Mouse (Mus musculus): ENCODE results near the gene Aoah. TPM values are rescaled to one million over a fixed set of nuclear protein-coding genes. Genes with fewer than 3 reads are reported as not detected.

Gene Aoah
- polyA plus RNA-seq, 1 experiment from 2014 or later = 3.2 TPM

DNA sequence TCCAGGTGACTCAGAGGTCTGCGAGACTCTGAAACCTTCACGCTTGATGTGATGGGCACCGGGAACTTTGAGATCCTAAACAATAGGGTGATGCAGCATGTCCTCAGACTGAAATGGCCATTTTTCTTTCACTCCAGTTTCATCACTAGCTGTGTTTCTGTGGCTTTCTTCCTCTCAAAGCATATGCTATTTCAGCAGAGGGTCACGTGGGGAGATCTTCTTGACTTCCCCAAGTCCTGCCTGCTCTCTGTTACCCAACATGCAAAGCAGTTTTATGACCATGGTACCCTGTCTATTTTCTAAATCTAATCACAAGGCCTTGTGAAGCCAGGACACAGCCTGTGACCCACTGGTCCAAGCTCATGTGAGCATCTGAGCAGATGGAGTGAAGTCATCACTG lies 6.0 kb upstream of the Aoah start:
- Histone ChIP-seq H3K9me3 (ENCODE audit: control insufficient read depth) (no peaks in the 10 kb centered on the region), H3K4me1 (replicated peaks; ENCODE audit: control insufficient read depth, insufficient read depth, low read length) (peaks cover 4% of the 10 kb centered on the region; the same call in 1 of the 2 replicates), H3K4me2 (replicated peaks; ENCODE audit: low read depth) (no peak overlapping the region), H3K36me3 (ENCODE audit: control insufficient read depth, insufficient read depth) (no peaks in the 10 kb centered on the region), H3K27ac (ENCODE audit: low read depth, low read length) (no peak overlapping the region), H3K9ac (ENCODE audit: low read depth, low read length) (no peak overlapping the region), H3K27me3 (replicated peaks; ENCODE audit: control insufficient read depth, insufficient read depth, low read length) (no peaks in the 10 kb centered on the region), H3K4me3 (ENCODE audit: low read depth, low read length) (no peak overlapping the region)
- TF ChIP-seq CTCF (IDR thresholded peaks at IDR 0.05; ENCODE audit: low read depth) = no peak
- 88% methylated on average over 4 of the region's 4 CpGs for WGBS
- no peak for ATAC-seq

DNA sequence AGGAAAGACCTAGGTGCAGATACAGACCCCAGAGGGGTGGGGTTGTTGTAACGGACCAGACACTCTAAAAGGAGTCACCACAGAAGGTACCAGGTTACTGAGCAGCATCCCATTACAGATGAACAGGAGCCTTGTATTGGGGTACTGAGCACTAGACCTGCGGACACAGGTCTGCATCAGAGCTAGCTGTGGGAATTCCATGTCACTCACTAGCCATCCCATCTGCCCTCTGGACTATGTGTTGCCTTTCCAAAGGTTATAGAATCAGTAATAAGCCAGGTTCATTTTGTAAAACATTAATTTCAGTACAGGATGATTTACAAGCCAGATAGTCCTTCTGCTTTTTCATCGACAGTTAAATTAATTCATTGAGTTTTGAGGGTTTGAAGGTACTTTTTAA lies 2.7 kb downstream of the Aoah start:
- Histone ChIP-seq H3K9ac (ENCODE audit: low read depth, low read length) (no peak overlapping the region), H3K4me2 (replicated peaks; ENCODE audit: low read depth) (no peak overlapping the region), H3K36me3 (ENCODE audit: control insufficient read depth, insufficient read depth) (no peaks in the 10 kb centered on the region), H3K27me3 (replicated peaks; ENCODE audit: control insufficient read depth, insufficient read depth, low read length) (no peaks in the 10 kb centered on the region), H3K9me3 (ENCODE audit: control insufficient read depth) (no peaks in the 10 kb centered on the region), H3K4me1 (replicated peaks; ENCODE audit: control insufficient read depth, insufficient read depth, low read length) (no peaks in the 10 kb centered on the region), H3K4me3 (ENCODE audit: low read depth, low read length) (no peak overlapping the region), H3K27ac (ENCODE audit: low read depth, low read length) (no peak overlapping the region)
- no peak for ATAC-seq
- 69% methylated on average over 3 of the region's 3 CpGs for WGBS
- no peak for TF ChIP-seq CTCF (IDR thresholded peaks at IDR 0.05; ENCODE audit: low read depth)

DNA sequence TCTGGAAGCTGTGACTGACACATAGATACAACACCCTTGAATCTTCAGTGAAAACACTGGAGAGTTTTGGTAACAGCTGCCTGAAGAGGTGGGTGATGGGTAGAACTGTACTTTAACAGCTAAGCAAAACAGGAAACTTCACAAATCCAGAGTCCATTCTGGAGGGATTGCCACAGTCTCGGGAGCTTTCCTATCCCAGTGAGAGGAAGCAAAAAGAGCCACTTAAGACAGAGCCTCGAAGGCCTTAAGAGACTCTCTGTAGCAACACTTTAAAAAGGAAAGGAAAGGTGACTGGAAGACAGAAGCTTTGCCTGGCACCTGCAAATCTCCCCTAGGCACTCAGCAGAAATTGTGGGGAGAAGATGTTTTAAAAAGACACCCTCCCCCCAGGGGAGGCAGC lies 4.6 kb downstream of the Aoah start:
- Histone ChIP-seq H3K4me3 (ENCODE audit: low read depth, low read length) (no peak overlapping the region), H3K27me3 (replicated peaks; ENCODE audit: control insufficient read depth, insufficient read depth, low read length) (no peaks in the 10 kb centered on the region), H3K4me2 (replicated peaks; ENCODE audit: low read depth) (no peak overlapping the region), H3K9ac (ENCODE audit: low read depth, low read length) (no peak overlapping the region), H3K4me1 (replicated peaks; ENCODE audit: control insufficient read depth, insufficient read depth, low read length) (no peaks in the 10 kb centered on the region), H3K9me3 (ENCODE audit: control insufficient read depth) (no peaks in the 10 kb centered on the region), H3K36me3 (ENCODE audit: control insufficient read depth, insufficient read depth) (no peaks in the 10 kb centered on the region), H3K27ac (ENCODE audit: low read depth, low read length) (no peak overlapping the region)
- WGBS = 44% methylated on average over 2 of the region's 2 CpGs
- no peak for ATAC-seq
- TF ChIP-seq CTCF (IDR thresholded peaks at IDR 0.05; ENCODE audit: low read depth) = no peak

DNA sequence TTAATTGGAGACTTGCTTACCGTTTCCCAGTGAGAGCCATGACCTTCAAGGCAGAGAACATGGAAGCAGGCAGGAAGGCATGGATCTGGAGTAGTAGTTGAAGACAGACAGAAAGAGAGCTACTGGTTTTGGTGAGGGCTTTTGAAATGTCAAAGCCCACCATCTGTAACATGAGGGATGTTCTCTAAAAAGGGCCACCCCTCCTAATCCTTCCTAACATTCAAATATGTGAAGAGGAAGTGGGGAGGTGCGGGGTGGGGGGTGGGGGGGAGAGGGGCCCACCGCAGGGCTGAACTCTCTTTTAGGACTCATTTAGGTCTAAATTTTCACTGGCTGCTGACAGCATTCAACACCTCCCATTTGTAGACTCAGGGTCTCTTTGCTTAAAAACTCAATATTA lies 5.9 kb downstream of the Aoah start:
- H3K36me3 ChIP-seq (ENCODE audit: control insufficient read depth, insufficient read depth) = no peaks in the 10 kb centered on the region
- H3K27me3 ChIP-seq (replicated peaks; ENCODE audit: control insufficient read depth, insufficient read depth, low read length) = no peaks in the 10 kb centered on the region
- no peak overlapping the region for H3K4me2 ChIP-seq (replicated peaks; ENCODE audit: low read depth)
- H3K9ac ChIP-seq (ENCODE audit: low read depth, low read length) = no peak overlapping the region
- 74% methylated on average over 3 of the region's 3 CpGs for WGBS
- no peak for ATAC-seq
- no peak for TF ChIP-seq CTCF (IDR thresholded peaks at IDR 0.05; ENCODE audit: low read depth)
- no peaks in the 10 kb centered on the region for H3K9me3 ChIP-seq (ENCODE audit: control insufficient read depth)
- no peak overlapping the region for H3K4me3 ChIP-seq (ENCODE audit: low read depth, low read length)
- H3K4me1 ChIP-seq (replicated peaks; ENCODE audit: control insufficient read depth, insufficient read depth, low read length) = no peaks in the 10 kb centered on the region
- H3K27ac ChIP-seq (ENCODE audit: low read depth, low read length) = no peak overlapping the region

DNA sequence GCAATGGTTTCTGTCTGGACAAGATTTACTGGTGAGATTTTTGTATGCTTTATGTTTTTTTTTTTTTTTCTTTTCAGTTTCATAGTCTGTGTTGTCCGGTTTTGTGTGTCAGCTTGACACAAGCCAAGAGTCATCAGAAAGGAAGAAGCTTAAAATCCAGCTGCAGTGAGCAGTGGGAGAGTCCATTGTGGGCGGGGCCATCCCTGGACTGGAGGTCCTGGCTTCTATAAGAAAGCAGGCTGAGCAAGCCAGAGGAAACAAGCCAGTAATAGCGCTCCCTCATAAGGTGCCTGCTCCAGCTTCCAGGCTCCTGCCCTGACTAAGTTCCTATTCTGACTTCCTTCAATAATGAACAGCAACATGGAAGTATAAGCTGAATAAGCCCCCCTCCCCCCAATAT lies 6.7 kb downstream of the Aoah start:
- Histone ChIP-seq H3K4me2 (replicated peaks; ENCODE audit: low read depth) (no peak overlapping the region), H3K4me1 (replicated peaks; ENCODE audit: control insufficient read depth, insufficient read depth, low read length) (no peaks in the 10 kb centered on the region), H3K4me3 (ENCODE audit: low read depth, low read length) (no peak overlapping the region), H3K27me3 (replicated peaks; ENCODE audit: control insufficient read depth, insufficient read depth, low read length) (no peaks in the 10 kb centered on the region), H3K9me3 (ENCODE audit: control insufficient read depth) (no peaks in the 10 kb centered on the region), H3K36me3 (ENCODE audit: control insufficient read depth, insufficient read depth) (no peaks in the 10 kb centered on the region), H3K9ac (ENCODE audit: low read depth, low read length) (no peak overlapping the region), H3K27ac (ENCODE audit: low read depth, low read length) (no peak overlapping the region)
- ATAC-seq = no peak
- WGBS = 55% methylated on average over 3 of the region's 3 CpGs
- TF ChIP-seq CTCF (IDR thresholded peaks at IDR 0.05; ENCODE audit: low read depth) = no peak

DNA sequence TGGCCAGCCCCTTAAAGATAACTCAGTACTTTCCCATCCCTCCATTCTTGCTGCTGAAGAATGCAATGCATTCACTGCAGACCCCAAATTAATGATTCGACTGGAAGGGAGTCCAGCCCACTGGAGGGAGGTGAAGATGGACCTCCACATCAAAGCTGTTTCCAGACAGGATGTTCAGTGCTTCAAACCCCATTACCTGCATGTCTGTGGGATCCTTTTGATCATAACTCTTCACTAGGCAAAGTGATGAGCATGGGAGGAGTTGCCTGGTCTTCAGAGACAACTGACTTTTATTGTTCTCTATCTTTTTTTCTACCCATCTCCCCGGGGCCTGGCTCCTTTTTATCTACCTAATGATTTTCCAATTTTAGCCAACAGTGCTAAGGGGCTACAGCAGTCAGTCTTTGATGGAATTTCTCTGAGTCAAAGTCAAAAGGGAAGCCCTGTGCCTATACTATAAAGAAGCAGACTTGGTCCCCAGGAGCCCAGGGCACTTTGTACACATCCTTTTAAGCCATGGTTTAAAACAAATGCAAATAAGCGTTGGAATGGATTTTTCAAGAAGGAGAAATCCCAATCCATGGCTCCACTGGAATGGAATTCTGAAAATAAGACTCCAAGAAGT lies 18.0 kb downstream of the Aoah start:
- Histone ChIP-seq H3K4me1 (replicated peaks; ENCODE audit: control insufficient read depth, insufficient read depth, low read length) (no peaks in the 10 kb centered on the region), H3K9me3 (ENCODE audit: control insufficient read depth) (no peaks in the 10 kb centered on the region), H3K4me3 (ENCODE audit: low read depth, low read length) (no peak overlapping the region), H3K27ac (ENCODE audit: low read depth, low read length) (no peak overlapping the region), H3K36me3 (ENCODE audit: control insufficient read depth, insufficient read depth) (no peaks in the 10 kb centered on the region), H3K4me2 (replicated peaks; ENCODE audit: low read depth) (no peak overlapping the region), H3K9ac (ENCODE audit: low read depth, low read length) (no peak overlapping the region), H3K27me3 (replicated peaks; ENCODE audit: control insufficient read depth, insufficient read depth, low read length) (no peaks in the 10 kb centered on the region)
- WGBS = 72% methylated on average over 3 of the region's 3 CpGs
- TF ChIP-seq CTCF (IDR thresholded peaks at IDR 0.05; ENCODE audit: low read depth) = no peak
- no peak for ATAC-seq

DNA sequence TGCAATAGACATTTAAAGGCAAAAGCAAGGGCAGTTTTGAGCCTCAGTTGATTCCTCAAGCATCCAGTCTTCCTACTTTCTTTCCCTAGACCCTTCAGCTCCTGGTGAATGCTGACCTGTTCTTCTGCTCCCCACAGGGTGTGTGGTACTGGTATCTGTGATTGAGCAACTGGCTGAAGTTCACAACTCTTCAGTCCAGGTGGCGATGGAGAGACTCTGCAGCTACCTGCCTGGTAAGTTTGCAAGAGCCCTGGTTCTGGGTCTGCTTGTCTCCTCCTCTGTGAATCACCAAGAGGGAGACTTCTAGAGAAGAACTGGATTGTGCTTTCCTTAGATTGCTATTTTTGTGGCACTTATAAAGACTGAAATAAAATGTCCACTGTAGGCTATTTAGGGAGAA lies 22.5 kb downstream of the Aoah start:
- no peak overlapping the region for H3K4me2 ChIP-seq (replicated peaks; ENCODE audit: low read depth)
- TF ChIP-seq CTCF (IDR thresholded peaks at IDR 0.05; ENCODE audit: low read depth) = peak; percentile 52
- no peak overlapping the region for H3K9ac ChIP-seq (ENCODE audit: low read depth, low read length)
- no peak overlapping the region for H3K4me3 ChIP-seq (ENCODE audit: low read depth, low read length)
- no peak overlapping the region for H3K27ac ChIP-seq (ENCODE audit: low read depth, low read length)
- no peak for ATAC-seq
- no peaks in the 10 kb centered on the region for H3K36me3 ChIP-seq (ENCODE audit: control insufficient read depth, insufficient read depth)
- WGBS = 38% methylated on average over 1 of the region's 1 CpGs
- H3K9me3 ChIP-seq (ENCODE audit: control insufficient read depth) = no peaks in the 10 kb centered on the region
- H3K27me3 ChIP-seq (replicated peaks; ENCODE audit: control insufficient read depth, insufficient read depth, low read length) = no peaks in the 10 kb centered on the region
- no peaks in the 10 kb centered on the region for H3K4me1 ChIP-seq (replicated peaks; ENCODE audit: control insufficient read depth, insufficient read depth, low read length)

All from intestine, postnatal 0 days (tissue).